Mouse (Mus musculus): Measurements from ENCODE around the gene Nid2.

Nid2 gene

GRCm38 (mm10) chr14:19744876-19745275, 6.2 kb upstream of the Nid2 start:
- DNase-seq (ENCODE audit: low read depth, low spot score): no peak

- DNase-seq (ENCODE audit: low read depth, low spot score): no peak
These were observed 4.8 kb upstream of the Nid2 start for GRCm38 (mm10) chr14:19746232-19746631.

- no peak for DNase-seq (ENCODE audit: low read depth, low spot score)
These were observed 4.3 kb upstream of the Nid2 start for GRCm38 (mm10) chr14:19746731-19747130.

GRCm38 (mm10) chr14:19749743-19750142, 1.3 kb upstream of the Nid2 start:
- no peak for DNase-seq (ENCODE audit: low read depth, low spot score)

GRCm38 (mm10) chr14:19750411-19751024, 547 bp upstream of the Nid2 start:
- peak; percentile 83 for DNase-seq (ENCODE audit: low read depth, low spot score)

GRCm38 (mm10) chr14:19752276-19752675, 1.2 kb downstream of the Nid2 start:
- no peak for DNase-seq (ENCODE audit: low read depth, low spot score)

- no peak for DNase-seq (ENCODE audit: low read depth, low spot score)
These were observed 8.5 kb downstream of the Nid2 start for GRCm38 (mm10) chr14:19759277-19760193.

- no peak for DNase-seq (ENCODE audit: low read depth, low spot score)
These were observed 9.7 kb downstream of the Nid2 start for GRCm38 (mm10) chr14:19760721-19761120.

- DNase-seq (ENCODE audit: low read depth, low spot score): peak; percentile 43
These were observed 10.9 kb downstream of the Nid2 start for GRCm38 (mm10) chr14:19762014-19762413.

- DNase-seq (ENCODE audit: low read depth, low spot score): no peak
These were observed 12.5 kb downstream of the Nid2 start for GRCm38 (mm10) chr14:19763527-19763926.

GRCm38 (mm10) chr14:19764331-19764730, 13.3 kb downstream of the Nid2 start:
- DNase-seq (ENCODE audit: low read depth, low spot score): no peak

- no peak for DNase-seq (ENCODE audit: low read depth, low spot score)
These were observed 14.7 kb downstream of the Nid2 start for GRCm38 (mm10) chr14:19765539-19766379.

- DNase-seq (ENCODE audit: low read depth, low spot score): no peak
These were observed 15.2 kb downstream of the Nid2 start for GRCm38 (mm10) chr14:19766380-19766649.

GRCm38 (mm10) chr14:19768648-19769047, 17.6 kb downstream of the Nid2 start:
- no peak for DNase-seq (ENCODE audit: low read depth, low spot score)

- DNase-seq (ENCODE audit: low read depth, low spot score): no peak
These were observed 18.6 kb downstream of the Nid2 start for GRCm38 (mm10) chr14:19769441-19770200.

GRCm38 (mm10) chr14:19771173-19771572, 20.1 kb downstream of the Nid2 start:
- DNase-seq (ENCODE audit: low read depth, low spot score): no peak

GRCm38 (mm10) chr14:19774036-19774628, 23.1 kb downstream of the Nid2 start:
- no peak for DNase-seq (ENCODE audit: low read depth, low spot score)

- DNase-seq (ENCODE audit: low read depth, low spot score): no peak
These were observed 24.4 kb downstream of the Nid2 start for GRCm38 (mm10) chr14:19775491-19775890.

GRCm38 (mm10) chr14:19776179-19776578, 25.1 kb downstream of the Nid2 start:
- no peak for DNase-seq (ENCODE audit: low read depth, low spot score)

- peak; percentile 46 for DNase-seq (ENCODE audit: low read depth, low spot score)
These were observed 25.8 kb downstream of the Nid2 start for GRCm38 (mm10) chr14:19776890-19777289.

GRCm38 (mm10) chr14:19777365-19777764, 26.3 kb downstream of the Nid2 start:
- DNase-seq (ENCODE audit: low read depth, low spot score): no peak
